Mouse (Mus musculus): ENCODE measurements around the gene Pebp1.

GRCm38 (mm10) chr5:117282360-117282759 is 5.1 kb downstream of the Pebp1 start:
- no peak for TF ChIP-seq CTCF (IDR thresholded peaks at IDR 0.05; ENCODE audit: control insufficient read depth, insufficient read depth, insufficient replicate concordance, low read depth, low read length)
- TF ChIP-seq POLR2A (IDR thresholded peaks at IDR 0.05; ENCODE audit: control insufficient read depth, low read depth, low read length), result no peak
